Mouse (Mus musculus): ENCODE results near the gene Ces5a. TPM values are rescaled to one million over a fixed set of nuclear protein-coding genes. Genes with fewer than 3 reads are reported as not detected.
"Not testable (repeated sequence)": the region's sequence is repeated elsewhere in the genome, so short reads cannot be mapped to it uniquely, and the experiment has no call there.

Gene Ces5a
- polyA plus RNA-seq, 1 experiment from 2014 or later: not detected

DNA sequence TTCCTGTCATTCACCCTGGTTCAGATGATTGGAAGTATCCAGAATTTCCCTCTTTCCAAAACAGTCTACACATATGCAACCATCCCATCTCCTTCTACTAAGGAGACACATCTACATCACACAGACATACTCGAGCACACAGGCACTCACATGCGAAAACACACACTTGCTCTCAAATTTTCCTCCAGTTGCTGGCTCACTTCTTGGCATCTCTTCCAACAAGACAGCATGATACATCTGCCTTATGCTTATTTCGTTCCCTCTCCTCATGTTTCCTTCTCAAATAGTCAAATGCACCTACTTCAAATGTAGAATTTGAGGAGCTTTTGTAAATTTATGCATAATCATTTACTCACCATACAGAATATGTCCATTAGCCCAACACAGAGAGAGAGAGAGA lies 33.0 kb downstream of the Ces5a start:
- DNase-seq (no peak), ATAC-seq (no peak)
- H3K4me3 ChIP-seq (ENCODE audit: low read depth, low read length): no peak overlapping the region
- 71% methylated on average over 3 of the region's 3 CpGs for WGBS (ENCODE audit: insufficient replicate concordance)
- no peaks in the 10 kb centered on the region for H3K9me3 ChIP-seq (ENCODE audit: low read length)
- H3K9ac ChIP-seq (replicated peaks): no peak overlapping the region
- no peaks in the 10 kb centered on the region for H3K4me1 ChIP-seq (ENCODE audit: insufficient read depth)
- no peak overlapping the region for H3K4me2 ChIP-seq (ENCODE audit: low read depth, low read length)
- no peak for TF ChIP-seq EP300 (IDR thresholded peaks at IDR 0.05; ENCODE audit: low read depth)
- no peak for TF ChIP-seq CTCF (IDR thresholded peaks at IDR 0.05; ENCODE audit: low read depth)
- H3K36me3 ChIP-seq (replicated peaks; ENCODE audit: insufficient read depth, low read length): no peaks in the 10 kb centered on the region
- no peak overlapping the region for H3K27ac ChIP-seq (ENCODE audit: low read depth)
- H3K27me3 ChIP-seq (ENCODE audit: insufficient read depth, low read length): no peaks in the 10 kb centered on the region

DNA sequence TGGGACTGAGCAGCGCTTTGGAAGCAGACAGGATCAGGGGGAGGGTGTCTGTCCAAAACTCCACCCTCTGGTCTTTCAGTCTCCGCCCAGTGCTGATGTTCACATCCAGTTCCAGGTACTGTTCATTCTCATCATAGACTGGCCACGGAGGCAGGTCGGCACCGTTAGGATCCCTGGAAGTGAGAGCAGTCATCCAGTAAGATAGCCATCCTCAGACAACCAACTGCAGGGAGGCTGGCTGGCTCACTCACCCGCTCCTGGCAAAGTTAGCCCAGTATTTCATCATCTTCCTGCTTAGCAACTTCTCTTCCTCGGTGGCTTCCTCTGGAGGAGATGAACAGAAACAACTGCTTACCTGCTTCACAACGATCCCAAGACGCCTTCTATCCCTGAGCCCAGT lies 36.2 kb downstream of the Ces5a start:
- WGBS (ENCODE audit: insufficient replicate concordance): 37% methylated on average over 9 of the region's 9 CpGs
- H3K4me2 ChIP-seq (ENCODE audit: low read depth, low read length): no peak overlapping the region
- no peaks in the 10 kb centered on the region for H3K9me3 ChIP-seq (ENCODE audit: low read length)
- no peaks in the 10 kb centered on the region for H3K36me3 ChIP-seq (replicated peaks; ENCODE audit: insufficient read depth, low read length)
- no peak overlapping the region for H3K4me3 ChIP-seq (ENCODE audit: low read depth, low read length)
- H3K27ac ChIP-seq (ENCODE audit: low read depth): no peak overlapping the region
- no peak overlapping the region for H3K9ac ChIP-seq (replicated peaks)
- TF ChIP-seq EP300 (IDR thresholded peaks at IDR 0.05; ENCODE audit: low read depth) (no peak), CTCF (IDR thresholded peaks at IDR 0.05; ENCODE audit: low read depth) (no peak)
- ATAC-seq (no peak), DNase-seq (no peak)
- no peaks in the 10 kb centered on the region for H3K4me1 ChIP-seq (ENCODE audit: insufficient read depth)
- H3K27me3 ChIP-seq (ENCODE audit: insufficient read depth, low read length): no peaks in the 10 kb centered on the region

DNA sequence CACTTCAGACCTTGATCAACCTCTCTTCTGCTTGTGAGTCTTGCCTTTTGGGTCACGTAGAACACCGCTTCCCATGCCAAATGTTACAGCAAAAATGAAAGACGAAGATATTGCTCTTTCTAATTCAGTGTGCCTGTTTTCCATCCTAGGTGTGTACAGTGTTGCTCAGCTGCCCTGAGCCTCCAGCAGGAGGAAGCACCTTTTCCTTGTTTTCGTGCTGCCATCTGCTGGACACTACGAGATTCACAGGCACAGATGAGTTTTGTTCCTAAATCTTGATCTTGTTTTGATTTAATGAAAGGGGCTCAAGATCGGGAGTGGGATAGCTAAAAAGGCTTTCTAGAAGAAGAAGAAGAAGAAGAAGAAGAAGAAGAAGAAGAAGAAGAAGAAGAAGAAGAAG lies 40.3 kb downstream of the Ces5a start:
- DNase-seq: peak; percentile 27
- no peaks in the 10 kb centered on the region for H3K4me1 ChIP-seq (ENCODE audit: insufficient read depth)
- H3K4me3 ChIP-seq (ENCODE audit: low read depth, low read length): no peak overlapping the region
- H3K27ac ChIP-seq (ENCODE audit: low read depth): no peak overlapping the region
- no peak overlapping the region for H3K9ac ChIP-seq (replicated peaks)
- H3K9me3 ChIP-seq (ENCODE audit: low read length): no peaks in the 10 kb centered on the region
- TF ChIP-seq EP300 (IDR thresholded peaks at IDR 0.05; ENCODE audit: low read depth) (no peak), CTCF (IDR thresholded peaks at IDR 0.05; ENCODE audit: low read depth) (peak; percentile 76)
- H3K27me3 ChIP-seq (ENCODE audit: insufficient read depth, low read length): no peaks in the 10 kb centered on the region
- ATAC-seq: no peak
- no peaks in the 10 kb centered on the region for H3K36me3 ChIP-seq (replicated peaks; ENCODE audit: insufficient read depth, low read length)
- H3K4me2 ChIP-seq (ENCODE audit: low read depth, low read length): no peak overlapping the region
- 21% methylated on average over 6 of the region's 6 CpGs for WGBS (ENCODE audit: insufficient replicate concordance)

- Histone ChIP-seq H3K27ac (ENCODE audit: low read depth) (no peak overlapping the region), H3K9ac (replicated peaks) (no peak overlapping the region), H3K4me1 (ENCODE audit: insufficient read depth) (no peaks in the 10 kb centered on the region), H3K36me3 (replicated peaks; ENCODE audit: insufficient read depth, low read length) (no peaks in the 10 kb centered on the region), H3K4me2 (ENCODE audit: low read depth, low read length) (no peak overlapping the region), H3K27me3 (ENCODE audit: insufficient read depth, low read length) (no peaks in the 10 kb centered on the region), H3K4me3 (ENCODE audit: low read depth, low read length) (no peak overlapping the region), H3K9me3 (ENCODE audit: low read length) (no peaks in the 10 kb centered on the region)
- DNase-seq (no peak), ATAC-seq (no peak)
- TF ChIP-seq EP300 (IDR thresholded peaks at IDR 0.05; ENCODE audit: low read depth) (no peak), CTCF (IDR thresholded peaks at IDR 0.05; ENCODE audit: low read depth) (no peak)
- WGBS (ENCODE audit: insufficient replicate concordance): 32% methylated on average over 4 of the region's 4 CpGs
These were observed 46.9 kb downstream of the Ces5a start for GRCm38 (mm10) chr8:93488743-93489142.

DNA sequence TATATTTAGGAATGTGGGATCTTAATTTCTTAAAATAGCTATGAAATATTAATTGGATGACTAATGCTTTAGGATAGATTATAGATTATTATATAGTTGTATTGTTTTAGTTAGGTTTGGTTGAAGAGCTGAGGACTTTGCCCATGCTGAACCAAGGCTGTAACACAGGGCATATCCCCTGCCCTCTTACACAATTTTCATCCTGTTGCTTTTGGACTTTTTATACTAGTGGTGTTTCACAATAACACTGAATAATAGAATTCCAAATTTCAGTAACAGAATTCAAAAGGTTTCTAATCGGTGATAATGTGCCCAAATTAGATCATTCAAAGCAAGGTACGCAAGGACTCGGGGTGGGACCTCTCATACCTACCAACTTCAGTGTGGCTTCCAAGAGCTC lies 57.4 kb downstream of the Ces5a start:
- DNase-seq (no peak), ATAC-seq (no peak)
- no peaks in the 10 kb centered on the region for H3K27me3 ChIP-seq (ENCODE audit: insufficient read depth, low read length)
- H3K27ac ChIP-seq (ENCODE audit: low read depth): no peak overlapping the region
- H3K9ac ChIP-seq (replicated peaks): no peak overlapping the region
- H3K4me1 ChIP-seq (ENCODE audit: insufficient read depth): no peaks in the 10 kb centered on the region
- TF ChIP-seq CTCF (IDR thresholded peaks at IDR 0.05; ENCODE audit: low read depth) (no peak), EP300 (IDR thresholded peaks at IDR 0.05; ENCODE audit: low read depth) (no peak)
- 76% methylated on average over 3 of the region's 3 CpGs for WGBS (ENCODE audit: insufficient replicate concordance)
- no peak overlapping the region for H3K4me2 ChIP-seq (ENCODE audit: low read depth, low read length)
- no peak overlapping the region for H3K4me3 ChIP-seq (ENCODE audit: low read depth, low read length)
- H3K36me3 ChIP-seq (replicated peaks; ENCODE audit: insufficient read depth, low read length): no peaks in the 10 kb centered on the region
- no peaks in the 10 kb centered on the region for H3K9me3 ChIP-seq (ENCODE audit: low read length)

- H3K27me3 ChIP-seq (ENCODE audit: insufficient read depth, low read length); H3K27ac ChIP-seq (ENCODE audit: low read depth); H3K4me2 ChIP-seq (ENCODE audit: low read depth, low read length); H3K9me3 ChIP-seq (ENCODE audit: low read length); DNase-seq; H3K4me3 ChIP-seq (ENCODE audit: low read depth, low read length); ATAC-seq; H3K4me1 ChIP-seq (ENCODE audit: insufficient read depth); H3K36me3 ChIP-seq (replicated peaks; ENCODE audit: insufficient read depth, low read length); H3K9ac ChIP-seq (replicated peaks): not testable (repeated sequence)
- 77% methylated on average over 16 of the region's 16 CpGs for WGBS (ENCODE audit: insufficient replicate concordance)
These were observed 65.9 kb downstream of the Ces5a start for GRCm38 (mm10) chr8:93469733-93470132.

DNA sequence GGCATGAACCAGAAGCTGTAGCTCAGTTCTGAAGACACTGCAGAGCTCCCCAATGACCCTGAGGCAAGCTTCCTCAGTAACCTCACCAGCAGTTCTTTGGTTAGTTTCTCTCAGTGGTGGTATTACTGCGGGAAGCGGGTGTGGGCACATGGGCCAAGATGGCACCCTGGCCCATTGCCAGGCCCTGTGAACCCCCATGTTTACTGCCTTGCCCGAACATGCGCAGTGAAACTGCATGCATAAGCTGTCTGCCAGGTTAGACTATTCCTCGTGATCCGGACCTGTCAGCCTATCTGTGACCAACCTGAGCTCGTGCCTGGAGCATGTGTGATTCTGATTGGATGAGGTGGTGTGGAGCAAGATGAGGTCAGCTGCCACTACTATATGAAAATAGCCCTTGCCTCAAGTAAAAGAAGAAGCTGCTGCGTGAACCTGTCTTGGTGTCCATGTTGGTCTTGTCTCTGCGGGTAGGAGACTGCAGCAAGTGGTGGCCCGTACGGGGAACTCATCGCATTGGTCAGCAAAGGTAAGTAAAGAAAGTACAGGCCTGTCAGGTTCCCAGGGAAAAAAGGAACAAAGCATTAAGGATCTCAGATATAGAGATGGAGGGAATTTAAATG lies 81.3 kb downstream of the Ces5a start:
- ATAC-seq (no peak), DNase-seq (no peak)
- H3K4me1 ChIP-seq (ENCODE audit: insufficient read depth): no peaks in the 10 kb centered on the region
- H3K4me3 ChIP-seq (ENCODE audit: low read depth, low read length): no peak overlapping the region
- no peaks in the 10 kb centered on the region for H3K9me3 ChIP-seq (ENCODE audit: low read length)
- H3K9ac ChIP-seq (replicated peaks): no peak overlapping the region
- TF ChIP-seq EP300 (IDR thresholded peaks at IDR 0.05; ENCODE audit: low read depth) (no peak), CTCF (IDR thresholded peaks at IDR 0.05; ENCODE audit: low read depth) (no peak)
- H3K27me3 ChIP-seq (ENCODE audit: insufficient read depth, low read length): no peaks in the 10 kb centered on the region
- H3K4me2 ChIP-seq (ENCODE audit: low read depth, low read length): no peak overlapping the region
- no peak overlapping the region for H3K27ac ChIP-seq (ENCODE audit: low read depth)
- no peaks in the 10 kb centered on the region for H3K36me3 ChIP-seq (replicated peaks; ENCODE audit: insufficient read depth, low read length)
- 86% methylated on average over 12 of the region's 12 CpGs for WGBS (ENCODE audit: insufficient replicate concordance)

Other genes with a start within 250 kb of the Ces5a start
- 4.4 and 7.1 TPM in 2 replicates for gene Ces1g, start 198.5 kb downstream of the Ces5a start, polyA plus RNA-seq (2015; fragmentation: Nextera tagmentation; extraction: Ambion mirVana)
- not detected in 2 replicates for gene Ces1h, start 156.1 kb downstream of the Ces5a start, polyA plus RNA-seq (2015; fragmentation: Nextera tagmentation; extraction: Ambion mirVana)

Measured in liver, postnatal 0 days (tissue).